Mouse (Mus musculus) hindbrain, embryonic 13.5 days (tissue): ENCODE data around the gene Ier3. TPM values are rescaled to one million over a fixed set of nuclear protein-coding genes. Genes with fewer than 3 reads are reported as not detected.

Experiments
- ATAC-seq: fragments of 200-750 bp; cut with Nextera tagmentation; 2 replicates; pipeline ENCODE4 v1.8.0; 2017; ENCODE audit warnings: moderate TSS enrichment; ENCODE audit not compliant: low FRiP score
- H3K27ac ChIP-seq: fragments of 300-500 bp; sonication (generic); 2 replicates; pipeline ENCODE4 v1.5.1; 2015; ENCODE audit warnings: inconsistent platforms, mild to moderate bottlenecking, moderate library complexity
- H3K27me3 ChIP-seq: fragments of 300-500 bp; sonication (generic); 2 replicates; pipeline ENCODE4 v1.6.1; 2015; ENCODE audit warnings: mild to moderate bottlenecking, inconsistent platforms
- H3K36me3 ChIP-seq: fragments of 300-500 bp; sonication (generic); 2 replicates; pipeline ENCODE4 v1.6.1; 2015; ENCODE audit warnings: mild to moderate bottlenecking, inconsistent platforms
- H3K4me1 ChIP-seq: fragments of 300-500 bp; sonication (generic); replicated peaks from 2 replicates; pipeline ENCODE4 v1.6.1; 2015; ENCODE audit warnings: inconsistent platforms
- H3K4me2 ChIP-seq: fragments of 300-500 bp; sonication (generic); 2 replicates; pipeline ENCODE4 v1.6.1; 2015; ENCODE audit warnings: inconsistent platforms, mild to moderate bottlenecking, moderate library complexity
- H3K4me3 ChIP-seq: fragments of 300-500 bp; sonication (generic); 2 replicates; pipeline ENCODE4 v1.5.1; 2015; ENCODE audit warnings: mild to moderate bottlenecking, inconsistent platforms
- H3K9ac ChIP-seq: fragments of 300-500 bp; sonication (generic); 2 replicates; pipeline ENCODE4 v1.6.1; 2015; ENCODE audit warnings: mild to moderate bottlenecking, inconsistent platforms
- H3K9me3 ChIP-seq: fragments of 300-500 bp; sonication (generic); 2 replicates; pipeline ENCODE4 v1.6.1; 2016; ENCODE audit warnings: inconsistent platforms
- WGBS: fragments of 180-500 bp; shearing (Covaris S2); methylation state at CpG from one replicate; pipeline ENCODE4 v1.1.7; 2015; 5-methylcytosine and 5-hydroxymethylcytosine counted together
- polyA plus RNA-seq: library from polyadenylated mRNA; unstranded; fragments of >200 nt; fragmentation: Nextera tagmentation; extraction: Ambion mirVana; gene quantifications from 2 replicates; pipeline ENCODE4 v1.2.1, GENCODE M21; 2015

Gene Ier3
- polyA plus RNA-seq, 1 experiment from 2014 or later = 8.2 TPM

GRCm38 (mm10) chr17:35790933-35791332 is 30.6 kb upstream of the Ier3 start:
- H3K4me1 ChIP-seq = no peaks in the 10 kb centered on the region
- no peak overlapping the region for H3K4me3 ChIP-seq
- H3K4me2 ChIP-seq = no peak overlapping the region
- no peak for ATAC-seq
- WGBS = 92% methylated on average over 4 of the region's 4 CpGs
- H3K9ac ChIP-seq = no peak overlapping the region
- H3K9me3 ChIP-seq = no peaks in the 10 kb centered on the region
- 0 out of 2 replicates have a peak, but pooled peaks cover 3% of the 10 kb centered on the region for H3K27me3 ChIP-seq
- H3K27ac ChIP-seq = no peak overlapping the region
- H3K36me3 ChIP-seq = no peaks in the 10 kb centered on the region

GRCm38 (mm10) chr17:35792837-35793236 is 28.6 kb upstream of the Ier3 start:
- no peak overlapping the region for H3K9ac ChIP-seq
- H3K4me3 ChIP-seq = no peak overlapping the region
- H3K36me3 ChIP-seq = no peaks in the 10 kb centered on the region
- no peaks in the 10 kb centered on the region for H3K4me1 ChIP-seq
- no peak overlapping the region for H3K4me2 ChIP-seq
- 0 out of 2 replicates have a peak, but pooled peaks cover 3% of the 10 kb centered on the region for H3K27me3 ChIP-seq
- 96% methylated on average over 2 of the region's 2 CpGs for WGBS
- no peak overlapping the region for H3K27ac ChIP-seq
- ATAC-seq = no peak
- no peaks in the 10 kb centered on the region for H3K9me3 ChIP-seq

- Histone ChIP-seq H3K9ac (no peak overlapping the region), H3K9me3 (no peaks in the 10 kb centered on the region), H3K27ac (no peak overlapping the region), H3K4me1 (no peaks in the 10 kb centered on the region), H3K27me3 (no peaks in the 10 kb centered on the region), H3K4me2 (no peak overlapping the region), H3K4me3 (no peak overlapping the region), H3K36me3 (no peaks in the 10 kb centered on the region)
- 62% methylated on average over 2 of the region's 2 CpGs for WGBS
- ATAC-seq = no peak
Measured at GRCm38 (mm10) chr17:35795099-35795498, 26.4 kb upstream of the Ier3 start.

- no peak overlapping the region for H3K4me2 ChIP-seq
- H3K9ac ChIP-seq = no peak overlapping the region
- ATAC-seq = no peak
- H3K9me3 ChIP-seq = no peaks in the 10 kb centered on the region
- no peaks in the 10 kb centered on the region for H3K4me1 ChIP-seq
- WGBS = 74% methylated on average over 6 of the region's 6 CpGs
- H3K36me3 ChIP-seq = no peaks in the 10 kb centered on the region
- H3K4me3 ChIP-seq = no peak overlapping the region
- H3K27me3 ChIP-seq = no peaks in the 10 kb centered on the region
- H3K27ac ChIP-seq = no peak overlapping the region
Measured at GRCm38 (mm10) chr17:35795656-35796055, 25.8 kb upstream of the Ier3 start.

- Histone ChIP-seq H3K9ac (no peak overlapping the region), H3K4me3 (no peak overlapping the region), H3K27ac (no peak overlapping the region), H3K9me3 (no peaks in the 10 kb centered on the region), H3K4me1 (no peaks in the 10 kb centered on the region), H3K27me3 (no peaks in the 10 kb centered on the region), H3K36me3 (no peaks in the 10 kb centered on the region), H3K4me2 (no peak overlapping the region)
- no peak for ATAC-seq
- 76% methylated on average over 5 of the region's 5 CpGs for WGBS
Measured at GRCm38 (mm10) chr17:35796835-35797234, 24.6 kb upstream of the Ier3 start.

- H3K27ac ChIP-seq = no peak overlapping the region
- H3K4me1 ChIP-seq = 0 out of 2 replicates have a peak, but pooled peaks cover 3% of the 10 kb centered on the region
- WGBS = 73% methylated on average over 2 of the region's 2 CpGs
- no peaks in the 10 kb centered on the region for H3K27me3 ChIP-seq
- H3K4me2 ChIP-seq = no peak overlapping the region
- no peak for ATAC-seq
- H3K9me3 ChIP-seq = no peaks in the 10 kb centered on the region
- H3K36me3 ChIP-seq = no peaks in the 10 kb centered on the region
- H3K9ac ChIP-seq = no peak overlapping the region
- no peak overlapping the region for H3K4me3 ChIP-seq
Measured at GRCm38 (mm10) chr17:35800905-35801304, 20.6 kb upstream of the Ier3 start.

- Histone ChIP-seq H3K36me3 (no peaks in the 10 kb centered on the region), H3K27me3 (no peaks in the 10 kb centered on the region), H3K9me3 (no peaks in the 10 kb centered on the region), H3K4me3 (no peak overlapping the region), H3K4me2 (no peak overlapping the region), H3K9ac (no peak overlapping the region), H3K4me1 (0 out of 2 replicates have a peak, but pooled peaks cover 3% of the 10 kb centered on the region), H3K27ac (no peak overlapping the region)
- 53% methylated on average over 6 of the region's 6 CpGs for WGBS
- no peak for ATAC-seq
Measured at GRCm38 (mm10) chr17:35803020-35803419, 18.5 kb upstream of the Ier3 start.

- 93% methylated on average over 4 of the region's 4 CpGs for WGBS
- Histone ChIP-seq H3K9ac (no peak overlapping the region), H3K9me3 (no peaks in the 10 kb centered on the region), H3K27me3 (no peaks in the 10 kb centered on the region), H3K27ac (no peak overlapping the region), H3K4me2 (no peak overlapping the region), H3K4me3 (no peak overlapping the region), H3K4me1 (0 out of 2 replicates have a peak, but pooled peaks cover 3% of the 10 kb centered on the region), H3K36me3 (no peaks in the 10 kb centered on the region)
- no peak for ATAC-seq
Measured at GRCm38 (mm10) chr17:35803858-35804399, 17.6 kb upstream of the Ier3 start.

GRCm38 (mm10) chr17:35808073-35808472 is 13.4 kb upstream of the Ier3 start:
- no peak overlapping the region for H3K4me3 ChIP-seq
- H3K9ac ChIP-seq = no peak overlapping the region
- H3K27ac ChIP-seq = no peak overlapping the region
- 77% methylated on average over 9 of the region's 9 CpGs for WGBS
- no peak for ATAC-seq
- H3K27me3 ChIP-seq = no peaks in the 10 kb centered on the region
- no peaks in the 10 kb centered on the region for H3K9me3 ChIP-seq
- H3K4me2 ChIP-seq = no peak overlapping the region
- H3K4me1 ChIP-seq = peaks cover 2% of the 10 kb centered on the region
- no peaks in the 10 kb centered on the region for H3K36me3 ChIP-seq

GRCm38 (mm10) chr17:35809395-35809794 is 12.1 kb upstream of the Ier3 start:
- no peaks in the 10 kb centered on the region for H3K9me3 ChIP-seq
- ATAC-seq = no peak
- H3K27ac ChIP-seq = no peak overlapping the region
- H3K27me3 ChIP-seq = no peaks in the 10 kb centered on the region
- H3K4me2 ChIP-seq = no peak overlapping the region
- H3K4me3 ChIP-seq = no peak overlapping the region
- 89% methylated on average over 11 of the region's 11 CpGs for WGBS
- peaks cover 11% of the 10 kb centered on the region for H3K4me1 ChIP-seq
- H3K9ac ChIP-seq = no peak overlapping the region
- H3K36me3 ChIP-seq = no peaks in the 10 kb centered on the region

GRCm38 (mm10) chr17:35810900-35811648 is 10.4 kb upstream of the Ier3 start:
- no peaks in the 10 kb centered on the region for H3K27me3 ChIP-seq
- H3K27ac ChIP-seq = no peak overlapping the region
- no peak overlapping the region for H3K4me2 ChIP-seq
- H3K4me1 ChIP-seq = peaks cover 11% of the 10 kb centered on the region
- no peak overlapping the region for H3K4me3 ChIP-seq
- WGBS = 88% methylated on average over 5 of the region's 5 CpGs
- no peaks in the 10 kb centered on the region for H3K9me3 ChIP-seq
- no peak for ATAC-seq
- H3K9ac ChIP-seq = no peak overlapping the region
- H3K36me3 ChIP-seq = no peaks in the 10 kb centered on the region

GRCm38 (mm10) chr17:35812307-35812706 is 9.2 kb upstream of the Ier3 start:
- peaks cover 11% of the 10 kb centered on the region for H3K4me1 ChIP-seq
- H3K27ac ChIP-seq = no peak overlapping the region
- H3K9ac ChIP-seq = no peak overlapping the region
- H3K4me2 ChIP-seq = no peak overlapping the region
- peaks cover under 1% of the 10 kb centered on the region; the same call in 1 of the 2 replicates for H3K27me3 ChIP-seq
- no peaks in the 10 kb centered on the region for H3K36me3 ChIP-seq
- ATAC-seq = no peak
- no peak overlapping the region for H3K4me3 ChIP-seq
- no peaks in the 10 kb centered on the region for H3K9me3 ChIP-seq
- WGBS = 77% methylated on average over 5 of the region's 5 CpGs

- H3K27ac ChIP-seq = peak overlapping the region; percentile 24; the same call in 1 of the 2 replicates
- no peaks in the 10 kb centered on the region for H3K36me3 ChIP-seq
- no peak for ATAC-seq
- no peak overlapping the region for H3K9ac ChIP-seq
- peaks cover 11% of the 10 kb centered on the region for H3K4me1 ChIP-seq
- H3K4me2 ChIP-seq = no peak overlapping the region
- H3K27me3 ChIP-seq = peaks cover 3% of the 10 kb centered on the region; the same call in 1 of the 2 replicates
- 79% methylated on average over 6 of the region's 6 CpGs for WGBS
- H3K9me3 ChIP-seq = no peaks in the 10 kb centered on the region
- H3K4me3 ChIP-seq = no peak overlapping the region
Measured at GRCm38 (mm10) chr17:35812736-35813135, 8.7 kb upstream of the Ier3 start.
